Mouse (Mus musculus): ENCODE data around the gene Setd1b.

- TF ChIP-seq POLR2A (IDR thresholded peaks at IDR 0.05; ENCODE audit: control insufficient read depth, low read depth, low read length) (no peak), CTCF (IDR thresholded peaks at IDR 0.05; ENCODE audit: control insufficient read depth, insufficient read depth, insufficient replicate concordance, low read depth, low read length) (no peak)
Observed at GRCm38 (mm10) chr5:123118826-123119225, 23.2 kb upstream of the Setd1b start.
